Mouse (Mus musculus) ES-Bruce4 (cell line): Measurements from ENCODE around the gene Prrc2a.

Experiments
- CTCF ChIP-seq: IDR thresholded peaks from one replicate; pipeline ENCODE4 v1.8.1; 2011; ENCODE audit warnings: low read depth, low read length
- EP300 ChIP-seq: IDR thresholded peaks from 2 replicates; pipeline ENCODE4 v1.6.1; 2011; ENCODE audit warnings: low read depth, low read length; ENCODE audit not compliant: insufficient read depth
- POLR2A ChIP-seq: IDR thresholded peaks from one replicate; pipeline ENCODE4 v1.8.1; 2011; ENCODE audit warnings: low read length; ENCODE audit not compliant: insufficient read depth

DNA sequence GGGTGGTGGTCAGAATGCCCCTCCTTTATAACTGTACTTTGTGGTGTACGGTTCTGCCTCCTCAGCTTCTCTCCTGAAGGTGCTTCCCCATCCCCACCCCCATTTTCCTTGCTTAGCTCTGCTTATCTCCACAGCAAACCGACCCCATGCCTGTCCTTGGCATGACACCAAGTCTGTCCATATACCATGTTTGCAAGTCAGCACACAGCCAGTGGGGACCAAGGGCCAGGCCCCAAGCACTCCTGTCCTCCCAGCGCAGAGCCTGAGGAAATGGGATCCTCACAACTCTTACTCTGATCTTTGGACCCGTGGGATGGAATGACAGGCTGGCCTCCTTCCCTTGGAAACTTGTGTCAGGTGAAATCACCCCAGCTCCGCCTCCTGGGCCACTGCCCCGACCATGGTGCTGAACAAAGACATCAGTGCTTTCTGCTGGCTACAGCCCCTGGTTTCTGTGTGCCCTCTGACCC is 61.4 kb downstream of the Prrc2a start:
- TF ChIP-seq CTCF (no peak), POLR2A (no peak), EP300 (no peak)
